Mouse (Mus musculus) testis, adult 2 months (tissue): ENCODE data around the gene Hk3.

Experiments used
- CTCF ChIP-seq: fragments of 200-500 bp; IDR thresholded peaks from 2 replicates; pipeline ENCODE4 v1.5.1; 2012; ENCODE audit warnings: low read depth, mild to moderate bottlenecking, inconsistent platforms, low read length, moderate library complexity; ENCODE audit not compliant: control insufficient read depth, insufficient read depth, insufficient replicate concordance
- POLR2A ChIP-seq: fragments of 200-500 bp; IDR thresholded peaks from 2 replicates; pipeline ENCODE4 v1.6.1; 2012; ENCODE audit warnings: low read depth, mild to moderate bottlenecking, inconsistent platforms, low read length, moderate library complexity; ENCODE audit not compliant: control insufficient read depth

GRCm38 (mm10) chr13:55000433-55000832 lies 20.8 kb downstream of the Hk3 start:
- TF ChIP-seq CTCF (no peak), POLR2A (no peak)
